Mouse (Mus musculus) cerebellum, postnatal 14 days (tissue): ENCODE measurements around the gene Arhgap31.
A peak's percentile ranks its signal among the peaks of the same experiment; 100 is the strongest.

ENCODE experiments used
- DNase-seq, 2 experiments: peaks; one replicate each; pipeline ENCODE4 v3.0.0; 2021; ENCODE audit warnings: mixed read lengths in 2 of 2

The Arhgap31 gene

GRCm38 (mm10) chr16:38648783-38649430, 64.2 kb downstream of the Arhgap31 start:
- no peak for DNase-seq

- no peak for DNase-seq
Observed at GRCm38 (mm10) chr16:38648155-38648554, 64.9 kb downstream of the Arhgap31 start.

GRCm38 (mm10) chr16:38644455-38644854, 68.6 kb downstream of the Arhgap31 start:
- DNase-seq = no peak

GRCm38 (mm10) chr16:38637085-38637484, 76.0 kb downstream of the Arhgap31 start:
- DNase-seq = peak; percentile 6 to 25

GRCm38 (mm10) chr16:38636682-38637081, 76.4 kb downstream of the Arhgap31 start:
- DNase-seq = no peak

- no peak for DNase-seq
Observed at GRCm38 (mm10) chr16:38635833-38636390, 77.2 kb downstream of the Arhgap31 start.

GRCm38 (mm10) chr16:38632147-38632546, 80.9 kb downstream of the Arhgap31 start:
- peak; percentile 54 to 70 for DNase-seq

GRCm38 (mm10) chr16:38625811-38626369, 87.2 kb downstream of the Arhgap31 start:
- DNase-seq = peak; percentile 21 to 25

GRCm38 (mm10) chr16:38625411-38625810, 87.7 kb downstream of the Arhgap31 start:
- no peak for DNase-seq

GRCm38 (mm10) chr16:38624303-38624702, 88.8 kb downstream of the Arhgap31 start:
- DNase-seq = no peak

GRCm38 (mm10) chr16:38622283-38622682, 90.8 kb downstream of the Arhgap31 start:
- peak in 1 of 2 experiments; percentile 13 for DNase-seq

- no peak for DNase-seq
Observed at GRCm38 (mm10) chr16:38620696-38621450, 92.2 kb downstream of the Arhgap31 start.

GRCm38 (mm10) chr16:38619054-38619453, 94.0 kb downstream of the Arhgap31 start:
- peak; percentile 90 to 92 for DNase-seq

- DNase-seq = no peak
Observed at GRCm38 (mm10) chr16:38617977-38618376, 95.1 kb downstream of the Arhgap31 start.

- no peak for DNase-seq
Observed at GRCm38 (mm10) chr16:38613646-38614045, 99.4 kb downstream of the Arhgap31 start.

- no peak for DNase-seq
Observed at GRCm38 (mm10) chr16:38612646-38613045, 100.4 kb downstream of the Arhgap31 start.

- no peak for DNase-seq
Observed at GRCm38 (mm10) chr16:38609092-38609491, 104.0 kb downstream of the Arhgap31 start.

- DNase-seq = no peak
Observed at GRCm38 (mm10) chr16:38608687-38609086, 104.4 kb downstream of the Arhgap31 start.

GRCm38 (mm10) chr16:38606509-38606908, 106.6 kb downstream of the Arhgap31 start:
- DNase-seq = no peak

- peak; percentile 52 to 64 for DNase-seq
Observed at GRCm38 (mm10) chr16:38602989-38603804, 109.9 kb downstream of the Arhgap31 start.

GRCm38 (mm10) chr16:38598986-38599680, 113.9 kb downstream of the Arhgap31 start:
- DNase-seq = no peak

- no peak for DNase-seq
Observed at GRCm38 (mm10) chr16:38596651-38597050, 116.4 kb downstream of the Arhgap31 start.
